Mouse (Mus musculus) frontal cortex, postnatal 25 days (tissue): ENCODE data around the gene Pcsk2.
A peak's percentile ranks its signal among the peaks of the same experiment; 100 is the strongest.

Experiments
- DNase-seq, 2 experiments: peaks; one replicate each; pipeline ENCODE4 v3.0.0; 2022; ENCODE audit warnings: low spot score in 2 of 2

Pcsk2 gene

GRCm38 (mm10) chr2:143545758-143546246, at the start of gene Pcsk2:
Pcsk2 (plus strand) TSS chr2:143546156.
- peak; percentile 66 to 72 for DNase-seq

DNA sequence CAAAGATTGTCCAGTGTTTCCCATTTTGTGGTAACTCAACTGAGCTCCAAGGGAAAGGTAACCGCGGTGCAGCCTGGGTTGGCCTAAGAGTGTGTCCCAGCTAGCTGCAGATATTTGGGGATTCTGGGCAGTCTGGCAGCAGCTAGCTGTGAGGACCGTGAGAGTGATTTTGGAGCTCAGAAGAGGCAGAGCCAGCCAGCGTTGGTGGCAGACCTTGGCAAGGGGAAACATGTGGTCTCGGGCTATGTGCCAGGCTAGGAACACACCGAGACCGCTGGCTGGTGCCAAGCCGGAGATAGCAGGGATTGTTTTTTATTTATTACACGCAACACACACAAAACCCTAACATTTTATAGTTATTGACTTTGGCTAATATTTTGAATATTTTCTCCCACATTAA, 45.1 kb upstream of the Pcsk2 start:
- no peak for DNase-seq

DNA sequence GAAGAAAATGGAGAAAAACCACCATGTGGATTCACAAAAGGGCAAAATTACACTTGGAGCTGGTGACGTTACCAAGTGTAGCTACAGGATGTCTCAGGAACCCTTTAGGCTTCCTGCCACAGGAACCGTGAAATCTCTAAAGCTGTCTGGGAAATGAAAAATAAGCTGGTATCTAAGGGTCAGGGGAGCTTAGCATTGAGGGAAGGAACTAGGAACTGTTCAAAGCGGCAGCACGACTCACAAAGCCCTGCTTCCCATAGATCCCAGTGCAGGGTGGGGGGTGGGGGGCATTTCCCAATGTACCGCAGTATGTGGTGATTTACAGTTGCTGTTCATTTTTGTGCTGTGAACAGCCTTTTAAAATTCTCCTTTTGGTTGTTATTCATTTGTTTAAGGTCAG, 44.2 kb upstream of the Pcsk2 start:
- DNase-seq, result no peak

DNA sequence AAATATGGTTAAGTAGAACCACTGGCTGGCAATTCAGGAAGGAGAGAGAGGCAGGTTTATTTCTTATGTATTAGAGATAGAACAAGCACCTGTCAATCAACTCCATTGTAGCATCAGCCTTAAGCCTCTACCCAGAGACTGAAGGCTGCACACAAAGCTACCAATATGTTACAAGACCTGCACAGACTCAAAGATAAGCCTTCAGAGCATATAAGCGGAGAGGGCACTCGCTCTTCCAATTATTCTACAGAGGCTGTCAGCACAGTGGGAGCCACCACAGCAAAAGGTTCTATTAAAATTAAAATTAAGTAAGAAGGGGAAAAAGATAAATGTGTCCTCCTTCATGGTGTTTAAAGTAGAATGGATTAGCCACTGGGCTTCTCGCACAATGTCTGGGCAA, 43.8 kb upstream of the Pcsk2 start:
- no peak for DNase-seq

GRCm38 (mm10) chr2:143536485-143536884, 9.5 kb upstream of the Pcsk2 start:
- DNase-seq, result no peak

DNA sequence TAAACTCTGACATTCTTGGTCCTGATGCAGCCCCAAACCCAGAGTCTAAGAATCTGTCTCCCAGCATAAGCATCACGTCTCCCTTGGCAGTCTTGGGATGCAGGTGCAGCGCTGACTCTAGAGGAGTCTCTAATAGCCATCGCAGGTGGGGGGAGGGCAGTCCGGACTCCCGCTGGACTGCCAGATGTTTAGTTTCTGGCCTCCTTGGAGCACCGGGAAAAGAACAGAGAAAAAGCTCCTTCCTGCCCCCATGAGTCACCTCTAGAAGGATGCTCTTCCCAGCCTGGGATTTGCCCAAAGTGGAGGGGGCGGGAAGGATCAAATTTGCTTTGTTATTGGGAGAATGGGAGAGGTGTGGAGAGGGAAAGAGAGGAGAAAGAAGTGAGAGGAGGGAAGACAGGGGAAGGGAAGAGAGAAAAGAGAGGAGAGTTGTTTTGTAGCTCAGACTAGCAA, 631 bp upstream of the Pcsk2 start:
- no peak for DNase-seq

DNA sequence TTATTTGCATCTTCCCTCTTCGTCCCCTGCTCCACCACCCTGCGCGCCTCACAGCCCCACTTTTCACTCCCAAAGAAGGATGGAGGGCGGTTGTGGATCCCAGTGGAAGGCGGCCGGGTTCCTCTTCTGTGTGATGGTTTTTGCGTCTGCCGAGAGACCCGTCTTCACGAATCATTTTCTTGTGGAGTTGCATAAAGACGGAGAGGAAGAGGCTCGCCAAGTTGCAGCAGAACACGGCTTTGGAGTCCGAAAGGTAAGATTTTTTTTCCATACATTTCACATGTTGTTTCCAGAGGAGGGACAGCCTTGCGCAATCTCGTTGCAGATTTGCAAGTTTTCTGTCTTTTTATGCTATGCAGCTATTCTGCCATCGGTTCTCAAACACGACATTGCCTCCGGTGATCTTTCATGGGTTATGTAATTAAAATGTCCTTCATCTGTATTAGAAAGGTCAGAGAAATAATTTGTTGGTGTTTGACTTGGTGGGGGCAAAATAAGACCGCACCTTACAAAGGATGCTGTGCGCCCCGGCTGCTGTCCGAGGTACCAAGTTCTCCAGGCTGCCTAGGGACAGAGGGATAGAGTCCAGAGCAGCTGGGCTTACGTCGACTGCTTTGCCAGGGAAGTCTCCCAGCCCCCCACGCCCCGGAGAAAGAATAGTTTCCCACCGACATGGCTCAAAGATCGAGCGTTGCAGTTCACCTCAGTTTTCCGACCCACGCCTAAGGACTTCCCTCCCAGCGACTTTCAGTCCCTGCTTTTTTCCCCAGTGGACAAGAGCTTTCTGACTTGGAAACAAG, 656 bp downstream of the Pcsk2 start:
- DNase-seq, result peak in 1 of 2 experiments; percentile 18

DNA sequence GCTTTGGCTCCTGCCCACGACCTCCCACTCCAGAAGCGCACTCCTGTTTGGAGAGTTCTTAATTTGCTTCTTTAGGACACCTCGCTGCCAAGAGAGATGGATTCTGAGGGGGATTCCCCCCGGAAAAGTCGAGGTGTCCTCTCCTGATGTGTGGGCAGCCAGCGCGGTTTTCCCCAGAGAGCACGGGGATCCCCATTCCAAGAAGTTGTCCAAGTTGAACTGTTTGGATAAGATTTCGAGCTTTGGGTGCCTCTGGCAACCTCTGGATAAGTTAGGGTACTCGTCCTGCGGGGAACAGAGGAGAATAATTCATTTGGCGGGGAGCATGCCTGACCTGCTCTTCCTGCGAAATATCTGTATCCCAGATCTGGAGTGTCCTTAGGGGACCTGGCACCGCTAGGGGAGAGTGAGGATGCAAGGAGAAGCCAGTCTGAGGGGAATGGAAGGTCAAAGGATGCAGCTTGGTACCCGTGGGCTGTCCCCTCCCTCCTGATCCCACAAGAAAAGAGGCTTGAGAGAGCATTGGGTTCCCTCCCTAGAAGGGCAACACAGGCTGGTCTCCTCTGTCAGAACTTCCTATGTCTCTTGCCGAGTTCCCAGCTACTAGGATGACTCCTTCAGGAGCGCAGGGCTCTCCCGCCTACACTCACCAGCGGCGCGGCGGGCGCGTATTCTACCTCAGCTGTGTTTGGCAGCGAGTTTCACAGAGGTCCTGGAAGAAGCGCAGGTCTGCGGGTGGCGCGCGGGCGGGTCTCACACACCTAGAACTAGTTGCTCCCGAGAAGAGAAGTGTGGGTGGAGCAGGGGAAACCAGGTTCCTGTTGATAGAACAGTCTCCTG, 1.5 kb downstream of the Pcsk2 start:
- DNase-seq, result peak; percentile 19 to 28

- no peak for DNase-seq
These were observed 14.4 kb downstream of the Pcsk2 start for GRCm38 (mm10) chr2:143560384-143560783.

GRCm38 (mm10) chr2:143565062-143565461, 19.1 kb downstream of the Pcsk2 start:
- DNase-seq, result no peak

DNA sequence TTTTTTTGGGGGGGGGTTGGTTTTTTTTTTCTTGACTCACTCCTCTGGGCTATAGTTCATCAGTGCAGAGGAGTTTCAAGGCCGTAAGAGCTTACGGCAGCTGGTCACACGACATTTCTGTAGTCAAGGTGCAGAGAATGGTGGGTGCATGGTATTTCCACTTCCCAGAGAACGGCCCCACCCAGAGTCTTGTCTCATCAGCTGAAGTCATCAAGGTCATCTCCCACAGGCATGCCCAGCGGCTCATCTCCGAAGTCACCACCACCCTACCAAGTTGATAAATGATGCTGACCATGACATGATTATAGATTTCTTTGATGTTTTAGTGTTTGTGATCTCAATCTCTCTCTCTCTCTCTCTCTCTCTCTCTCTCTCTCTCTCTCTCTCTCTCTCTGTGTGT, 20.0 kb downstream of the Pcsk2 start:
- no peak for DNase-seq

GRCm38 (mm10) chr2:143585341-143585740, 39.4 kb downstream of the Pcsk2 start:
- no peak for DNase-seq

DNA sequence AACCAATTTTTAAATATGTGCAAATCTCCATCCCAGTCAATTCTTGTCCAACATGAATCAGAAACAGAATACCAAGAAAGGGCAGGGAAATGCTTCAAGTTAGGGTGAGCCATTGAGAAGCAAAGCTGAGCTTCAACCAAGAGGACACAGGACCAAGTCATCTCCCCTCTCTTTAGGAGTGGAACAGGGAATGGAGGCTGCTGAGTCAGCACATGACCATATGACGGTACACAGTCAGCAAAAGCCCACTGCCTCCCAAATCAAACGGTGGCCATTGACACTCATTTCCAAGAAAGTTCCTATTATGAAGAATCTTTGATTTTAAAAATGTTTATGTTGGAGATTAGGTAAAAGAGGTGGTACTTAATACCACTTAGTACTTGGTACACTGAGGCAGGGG, 44.4 kb downstream of the Pcsk2 start:
- DNase-seq, result no peak

DNA sequence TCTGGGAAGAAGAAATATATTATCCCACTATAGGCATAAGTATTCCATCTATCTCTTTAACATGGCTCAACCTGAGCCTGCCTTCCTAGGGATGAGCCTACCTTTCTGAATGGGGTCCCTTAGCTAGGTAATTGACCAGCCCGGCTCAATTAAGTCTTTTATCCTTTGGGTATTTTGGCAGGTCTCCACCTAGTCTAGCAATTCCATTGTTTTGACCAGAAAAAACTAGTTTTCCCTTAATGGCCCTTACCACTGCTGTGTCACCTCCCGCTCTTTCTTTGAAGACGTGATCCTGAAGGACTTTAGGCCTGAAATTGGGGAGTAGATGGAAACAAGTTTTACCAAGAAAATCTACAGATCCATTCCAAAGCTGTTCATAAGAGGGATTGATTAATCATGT, 57.1 kb downstream of the Pcsk2 start:
- DNase-seq, result no peak

GRCm38 (mm10) chr2:143603871-143604512, 58.0 kb downstream of the Pcsk2 start:
- DNase-seq, result no peak

DNA sequence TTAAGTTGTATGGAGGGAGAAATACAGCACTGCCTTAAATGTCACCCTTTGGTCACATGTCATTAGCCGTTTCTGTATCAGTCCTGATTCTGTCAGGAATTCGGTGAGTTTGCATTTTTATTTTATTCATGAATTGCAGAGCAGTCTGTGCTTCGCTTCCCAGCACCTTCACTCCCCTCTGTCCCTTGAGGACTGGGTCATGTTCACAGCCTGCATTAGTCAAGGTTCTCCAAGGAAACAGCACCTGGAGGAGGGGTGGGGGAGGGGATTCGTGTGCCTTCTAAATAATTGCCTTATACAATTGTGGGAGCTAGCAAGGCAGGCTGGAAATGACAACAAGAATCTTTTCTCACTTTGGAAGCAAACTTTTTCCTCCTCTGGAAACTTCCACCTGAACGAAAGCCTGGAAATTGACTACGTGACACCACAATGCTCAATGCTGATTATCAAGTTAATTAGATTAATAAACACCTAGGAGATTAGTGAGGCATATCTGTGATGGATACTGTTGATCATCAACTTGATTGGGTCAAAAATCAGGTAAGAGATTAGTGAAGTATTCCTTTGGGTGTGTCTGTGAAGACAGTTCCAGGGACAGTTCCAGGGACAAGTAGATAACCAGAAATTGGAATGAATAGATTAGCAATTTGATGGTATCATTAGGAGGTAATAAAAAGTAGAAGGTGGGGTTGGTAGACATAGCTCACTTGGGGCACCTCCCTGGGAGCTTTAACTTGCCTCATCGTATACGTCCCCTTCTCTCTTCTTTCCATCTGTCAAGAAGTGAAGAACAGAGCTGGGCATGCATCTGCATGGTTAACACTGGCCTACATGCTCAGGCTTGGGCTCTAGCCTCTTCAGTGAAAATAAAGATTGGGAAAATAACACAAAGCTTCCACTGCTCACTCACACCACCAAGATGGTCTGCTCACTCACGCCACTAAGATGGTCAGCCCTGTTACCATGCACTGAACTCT, 64.7 kb downstream of the Pcsk2 start:
- DNase-seq, result no peak

GRCm38 (mm10) chr2:143613466-143613865, 67.5 kb downstream of the Pcsk2 start:
- no peak for DNase-seq

GRCm38 (mm10) chr2:143614775-143615174, 68.8 kb downstream of the Pcsk2 start:
- DNase-seq, result no peak

DNA sequence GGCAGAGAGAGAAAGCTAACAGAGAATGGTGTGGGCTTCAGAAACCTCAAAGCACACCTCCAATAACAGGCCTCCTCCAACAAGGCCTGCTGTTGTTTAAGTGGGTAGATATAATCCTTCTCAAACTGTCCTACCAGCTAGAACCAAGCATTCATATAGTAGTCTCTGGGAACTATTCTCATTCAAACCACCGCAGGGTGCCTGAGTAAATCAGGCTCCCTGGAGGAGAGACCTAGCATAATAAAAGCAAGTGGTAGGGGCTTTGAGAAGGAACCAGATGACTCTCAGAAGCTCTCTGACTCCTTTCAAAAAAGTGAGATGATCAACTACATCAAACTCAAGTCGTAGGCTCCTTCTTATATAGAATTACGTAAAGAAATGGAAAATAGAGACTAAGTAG, 75.0 kb downstream of the Pcsk2 start:
- DNase-seq, result no peak

- no peak for DNase-seq
These were observed 78.0 kb downstream of the Pcsk2 start for GRCm38 (mm10) chr2:143623916-143624315.

DNA sequence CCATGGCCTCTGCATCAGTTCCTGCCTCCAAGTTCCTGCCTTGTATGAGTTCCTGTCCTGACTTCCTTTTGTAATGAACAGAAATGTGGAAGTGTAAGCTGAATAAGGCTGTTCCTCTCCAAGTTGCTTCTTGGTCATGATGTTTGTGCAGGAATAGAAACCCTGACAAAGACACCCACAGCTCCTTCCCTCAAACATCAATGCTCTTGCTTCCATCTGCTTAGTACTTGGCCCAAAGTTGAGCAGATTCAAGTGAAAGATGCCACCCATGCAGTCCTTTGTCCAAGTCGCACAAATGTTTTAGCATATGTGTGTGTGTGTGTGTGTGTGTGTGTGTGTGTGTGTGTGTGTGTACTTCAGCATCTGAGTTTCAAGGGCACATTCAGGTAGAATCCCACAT, 97.3 kb downstream of the Pcsk2 start:
- no peak for DNase-seq
